Mouse (Mus musculus): ENCODE data around the gene Atpif1.
"Not testable (repeated sequence)": the region's sequence is repeated elsewhere in the genome, so short reads cannot be mapped to it uniquely, and the experiment has no call there.

Gene Atpif1

DNA sequence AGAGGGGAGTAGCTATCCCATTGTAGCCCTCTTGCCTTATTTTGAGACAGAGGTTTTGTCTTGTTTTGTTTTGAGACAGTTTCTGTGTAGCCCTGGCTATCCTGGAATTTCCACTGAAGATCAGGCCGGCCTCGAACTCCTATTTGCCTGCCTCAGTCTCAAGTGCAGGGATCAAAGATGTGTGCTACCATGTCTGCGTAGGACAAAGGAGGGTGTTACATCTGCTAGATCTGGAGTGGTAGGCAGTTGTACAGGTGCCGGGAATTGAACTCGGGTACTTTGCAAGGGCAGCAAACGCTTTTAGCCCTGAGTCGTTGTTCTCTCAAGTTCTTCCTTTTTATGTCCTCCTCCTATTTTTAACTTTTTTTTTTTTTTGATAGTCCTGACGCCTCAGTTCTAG lies 42.4 kb downstream of the Atpif1 start:
- no peak for DNase-seq (ENCODE audit: low spot score in 2 of 2)

DNA sequence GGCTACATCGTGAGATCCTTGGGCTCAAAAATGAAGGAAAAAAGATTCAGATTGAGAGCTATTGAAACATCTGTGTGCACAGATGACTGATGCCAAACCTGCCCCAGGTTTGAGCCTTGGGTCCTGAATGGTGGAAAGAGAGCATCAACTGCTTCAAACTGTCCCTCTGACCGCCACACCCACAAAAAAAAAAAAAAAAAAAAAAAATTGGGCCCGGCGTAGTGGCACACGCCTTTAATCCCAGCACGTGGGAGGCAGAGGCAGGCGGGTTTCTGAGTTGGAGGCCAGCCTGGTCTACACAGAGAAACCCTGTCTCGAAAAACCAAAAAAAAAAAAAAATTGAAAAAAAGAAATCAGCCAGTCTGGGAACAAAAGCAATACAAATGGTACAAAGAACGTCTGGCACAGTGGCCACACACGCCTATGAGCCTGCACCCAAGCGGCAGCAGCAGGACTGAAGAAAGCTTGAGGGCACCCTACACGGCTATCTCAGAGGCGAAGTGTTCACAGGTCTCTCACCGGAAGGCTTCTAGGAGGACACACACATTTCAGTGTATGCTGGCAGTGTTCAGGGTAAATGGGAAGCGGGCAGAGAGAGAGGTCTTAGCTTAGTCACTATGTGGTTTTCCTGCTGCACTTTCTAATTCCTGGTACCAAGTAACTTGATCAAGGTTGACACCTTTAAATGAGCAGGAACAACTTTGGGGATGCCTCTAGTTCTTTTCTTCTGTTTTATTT lies 43.0 kb downstream of the Atpif1 start:
- DNase-seq (ENCODE audit: low spot score in 2 of 2): no peak

DNA sequence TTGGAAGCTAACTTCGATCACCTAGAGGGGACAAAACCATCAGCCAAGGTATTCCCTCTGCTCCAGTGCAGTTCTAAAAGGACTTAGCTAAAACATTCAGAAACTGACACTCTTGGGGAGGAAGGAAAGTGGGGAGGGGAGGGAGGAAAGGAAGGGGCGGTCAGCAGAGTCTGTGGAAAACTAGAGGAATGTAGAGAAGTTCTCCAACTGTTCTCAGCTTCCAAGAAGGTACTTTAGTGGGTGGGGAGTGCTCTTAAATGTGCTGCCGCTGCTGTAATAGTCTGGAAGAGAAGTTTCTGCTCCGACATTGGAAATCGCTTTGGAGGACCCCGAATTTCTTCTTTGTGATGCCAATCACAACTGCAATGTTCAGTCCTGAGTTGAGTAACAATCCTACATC lies 44.5 kb downstream of the Atpif1 start:
- no peak for DNase-seq (ENCODE audit: low spot score in 2 of 2)

DNA sequence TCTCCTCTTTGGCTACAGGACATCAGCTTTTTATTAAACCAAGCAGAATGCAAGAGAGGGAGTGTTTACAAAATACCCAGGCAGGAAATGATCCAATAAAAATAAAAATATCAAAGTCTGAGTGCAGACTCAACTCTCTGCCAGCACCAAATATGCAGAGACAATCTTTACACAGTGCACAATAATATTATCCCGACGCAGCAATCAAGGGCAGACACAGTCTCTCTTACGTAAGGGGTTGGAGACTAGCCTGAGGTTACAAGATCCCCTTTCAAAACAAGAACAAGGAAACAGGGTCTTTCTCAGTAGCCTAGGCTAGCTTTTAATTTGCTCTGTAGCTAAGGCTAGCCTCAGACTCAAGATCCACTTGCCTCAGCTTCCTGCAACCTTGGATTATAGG lies 44.9 kb downstream of the Atpif1 start:
- DNase-seq (ENCODE audit: low spot score in 2 of 2): no peak

DNA sequence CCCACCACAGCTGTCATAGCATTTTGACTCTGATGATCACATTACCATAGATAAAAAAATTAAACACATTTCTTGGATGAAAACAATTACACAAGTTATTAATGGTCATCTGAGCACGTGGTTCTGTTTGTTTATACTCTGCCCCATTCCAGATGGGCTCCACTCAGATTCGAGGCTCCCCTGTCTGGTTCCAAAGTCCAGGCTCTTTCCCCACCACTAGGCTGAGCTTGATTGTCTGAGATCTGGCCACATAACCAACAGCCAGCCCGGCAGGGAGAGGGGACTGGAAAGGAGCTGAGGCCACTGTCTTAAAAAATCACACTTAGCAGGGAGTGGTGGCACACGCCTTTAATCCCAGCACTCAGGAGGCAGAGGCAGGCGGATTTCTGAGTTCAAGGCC lies 48.6 kb downstream of the Atpif1 start:
- no peak for DNase-seq (ENCODE audit: low spot score in 2 of 2)

DNA sequence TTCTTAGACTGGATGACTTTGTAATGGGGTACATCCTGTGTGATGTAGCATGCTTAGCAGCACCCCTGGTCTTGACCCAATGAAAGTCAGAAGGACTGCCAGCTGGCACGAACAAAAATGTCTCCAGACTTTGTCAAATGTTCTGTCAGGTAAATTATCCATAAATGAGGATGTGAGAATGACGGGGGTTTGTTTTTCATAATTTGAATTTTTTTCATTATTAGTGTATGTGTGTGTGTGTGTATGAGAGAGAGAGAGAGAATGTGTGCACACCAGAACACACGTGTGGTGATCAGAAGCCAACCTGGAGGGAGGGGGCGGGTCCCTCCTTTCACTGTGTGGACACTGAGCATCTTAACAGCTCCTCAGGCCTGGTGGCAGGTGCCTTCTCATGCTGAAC lies 49.2 kb downstream of the Atpif1 start:
- no peak for DNase-seq (ENCODE audit: low spot score in 2 of 2)

DNA sequence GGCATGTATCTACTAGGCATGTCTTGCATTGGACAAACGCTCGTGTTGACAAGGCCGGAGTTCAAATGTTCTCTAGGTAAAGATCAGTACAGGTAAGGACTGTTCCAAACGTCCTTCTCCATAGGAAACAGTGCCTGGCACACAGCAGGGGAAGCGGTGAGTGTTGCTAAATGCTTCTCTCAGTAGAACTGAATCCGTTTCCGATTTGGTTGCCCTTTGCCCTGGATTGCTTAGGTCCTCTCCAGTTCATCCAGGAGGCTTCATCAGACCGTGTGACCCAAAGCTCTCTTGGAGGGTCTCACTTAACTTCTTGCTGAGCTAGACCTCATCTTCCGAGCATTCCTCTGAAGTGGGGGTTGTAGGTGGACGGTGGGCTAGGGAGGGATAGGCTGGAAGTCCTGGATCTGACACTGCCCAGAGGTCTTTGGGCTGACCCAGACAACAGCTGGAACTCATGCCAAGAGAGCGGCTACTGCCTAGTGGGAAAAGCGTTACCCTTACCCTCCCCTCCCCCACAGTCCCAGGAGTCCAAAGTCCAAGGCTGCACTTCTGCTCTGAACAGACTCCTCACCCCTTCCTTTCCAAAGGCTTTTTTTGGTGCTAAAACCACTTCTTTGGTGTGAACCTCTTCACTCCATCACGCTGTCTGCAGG lies 50.4 kb downstream of the Atpif1 start:
- DNase-seq (ENCODE audit: low spot score in 2 of 2): no peak

DNA sequence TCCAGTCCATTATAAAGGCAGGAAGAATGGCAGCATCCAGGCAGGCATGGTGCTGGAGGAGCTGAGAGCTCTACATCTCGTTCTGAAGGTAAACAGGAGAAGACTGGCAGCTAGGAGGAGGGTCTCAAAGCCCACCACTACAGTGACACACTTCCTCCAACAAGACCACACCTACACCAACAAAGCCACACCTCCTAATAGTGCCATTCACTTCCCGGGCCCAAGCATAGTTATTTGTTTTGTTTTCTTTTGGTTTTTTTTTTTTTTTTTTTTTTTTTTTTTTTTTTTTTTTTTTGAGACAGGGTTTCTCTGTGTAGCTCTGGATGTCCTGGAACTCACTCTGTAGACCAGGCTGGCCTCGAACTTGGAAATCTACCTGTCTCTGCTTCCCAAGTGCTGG lies 51.4 kb downstream of the Atpif1 start:
- not testable (repeated sequence) for DNase-seq (ENCODE audit: low spot score in 2 of 2)

Data from frontal cortex, postnatal 14 days (tissue).